Mouse (Mus musculus): ENCODE data around the gene Pmm2. TPM values are rescaled to one million over a fixed set of nuclear protein-coding genes. Genes with fewer than 3 reads are reported as not detected.

Pmm2 gene
- polyA plus RNA-seq, 1 experiment from 2014 or later = 56.4 TPM

Small RNA genes lying within 50 kb of the gene (microRNA-seq; reads per million reads assigned to microRNA genes)
- not detected for gene Gm22137 (ENCODE audit: borderline number of aligned reads)

Other genes with a start within 250 kb of the Pmm2 start
- not detected in 2 replicates for gene Tmem114, start 212.5 kb upstream of the Pmm2 start, polyA plus RNA-seq (2015; fragmentation: Nextera tagmentation; extraction: Ambion mirVana)
- gene Mettl22, start 166.9 kb upstream of the Pmm2 start, polyA plus RNA-seq (2015; fragmentation: Nextera tagmentation; extraction: Ambion mirVana) = 20.1 and 22.1 TPM in 2 replicates
- gene Abat, start 124.2 kb upstream of the Pmm2 start, polyA plus RNA-seq (2015; fragmentation: Nextera tagmentation; extraction: Ambion mirVana) = 21.5 and 22.8 TPM in 2 replicates
- 19.3 and 19.5 TPM in 2 replicates for gene Tmem186, start within 50 bp of the Pmm2 start, polyA plus RNA-seq (2015; fragmentation: Nextera tagmentation; extraction: Ambion mirVana)
- gene Carhsp1, start 34.5 kb downstream of the Pmm2 start, polyA plus RNA-seq (2015; fragmentation: Nextera tagmentation; extraction: Ambion mirVana) = 80.4 and 84.0 TPM in 2 replicates
- not detected in 2 replicates for gene Gm5767, start 43.1 kb downstream of the Pmm2 start, polyA plus RNA-seq (2015; fragmentation: Nextera tagmentation; extraction: Ambion mirVana)
- gene Usp7, start 154.6 kb downstream of the Pmm2 start, polyA plus RNA-seq (2015; fragmentation: Nextera tagmentation; extraction: Ambion mirVana) = 28.4 and 34.5 TPM in 2 replicates
- 21.6 and 22.8 TPM in 2 replicates for gene 1810013L24Rik, start 192.4 kb downstream of the Pmm2 start, polyA plus RNA-seq (2015; fragmentation: Nextera tagmentation; extraction: Ambion mirVana)

Measured in embryonic facial prominence, embryonic 15.5 days (tissue).